Comparison of ENCODE assay signal across 9 mouse cellular contexts in the genomic region with DNA sequence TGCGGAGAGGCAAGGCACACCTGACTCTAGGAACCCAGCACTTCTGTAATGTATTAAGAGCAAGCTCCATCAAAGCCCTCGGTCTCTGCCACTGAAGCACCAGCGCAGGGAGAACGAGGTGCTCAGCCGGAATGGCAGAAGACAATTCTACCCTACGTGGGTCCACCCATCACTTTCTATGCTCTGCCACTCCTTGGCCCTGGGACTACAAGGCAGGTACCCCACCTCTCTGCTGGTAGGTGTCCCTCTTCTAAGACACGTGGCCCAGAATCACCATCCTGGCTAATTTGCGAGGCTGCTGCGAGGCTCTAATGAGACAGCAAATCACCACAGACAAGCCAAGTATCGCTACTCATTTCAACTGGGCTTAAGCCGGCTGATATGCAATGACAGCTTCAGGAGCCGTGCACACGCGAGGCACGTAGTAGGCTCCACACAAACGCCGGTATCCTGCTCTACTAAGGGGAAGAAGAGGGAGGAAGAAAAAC. TPM values are rescaled to one million over a fixed set of nuclear protein-coding genes. Genes with fewer than 3 reads are reported as not detected.
DNase-seq lines count a peak whose midpoint lies in the region; ATAC-seq and TF ChIP-seq lines count a peak whose summit lies in the region.
"Had no signal": no experiment of that assay in that cellular context is flagged by ENCODE, and none has a peak within 500 bp of the region (broad histone marks: within the 10 kb centered on the region; RNA-seq: fewer than 3 reads in every experiment).

No protein-coding gene starts in this region.

- peak; percentile 4; the same call in 1 of the 2 replicates for ATAC-seq in hindbrain, postnatal 0 days
- peak; percentile 27; the same call in 1 of the 2 replicates for ATAC-seq in midbrain, embryonic 15.5 days (replicated peaks)

- H3K9me3 ChIP-seq in hindbrain, postnatal 0 days (ENCODE audit: low read length): no peaks in the 10 kb centered on the region
- H3K9me3 ChIP-seq in midbrain, embryonic 15.5 days: no peaks in the 10 kb centered on the region

- no peaks in the 10 kb centered on the region for H3K27me3 ChIP-seq in spleen, adult 2 months (ENCODE audit: control insufficient read depth, insufficient read depth, low read length)
- H3K27me3 ChIP-seq in hindbrain, postnatal 0 days (ENCODE audit: insufficient read depth, low read length): no peaks in the 10 kb centered on the region
- no peaks in the 10 kb centered on the region for H3K27me3 ChIP-seq in midbrain, embryonic 15.5 days (replicated peaks)

- H3K4me1 ChIP-seq in spleen, adult 2 months (ENCODE audit: control insufficient read depth, insufficient read depth, insufficient read length): peaks cover 18% of the 10 kb centered on the region; the same call in 1 of the 2 replicates
- H3K4me1 ChIP-seq in hindbrain, postnatal 0 days (ENCODE audit: insufficient read depth, low read length): peaks cover 12% of the 10 kb centered on the region
- peaks cover 47% of the 10 kb centered on the region for H3K4me1 ChIP-seq in midbrain, embryonic 15.5 days

- DNase-seq in cerebellum, adult 9-11 months: peak; percentile 67
- DNase-seq in cerebellum, adult 8-10 months: no peak
- DNase-seq in spleen, adult 2 months (ENCODE audit: low read depth in 1 of 2, low spot score in 2 of 2): no peak
- DNase-seq in spleen, postnatal 10 days (ENCODE audit: low spot score in 2 of 2): no peak
- DNase-seq in hindbrain, postnatal 0 days (ENCODE audit: low spot score): peak; percentile 46
- DNase-seq in testis, postnatal 14 days (ENCODE audit: low spot score): no peak
- DNase-seq in ovary, postnatal 36 days (ENCODE audit: low spot score): no peak

- peak overlapping the region; percentile 98 for H3K4me3 ChIP-seq in spleen, adult 2 months (ENCODE audit: extremely low read depth, insufficient read depth, insufficient read length)
- H3K4me3 ChIP-seq in hindbrain, postnatal 0 days (ENCODE audit: low read length): peak overlapping the region; percentile 71
- H3K4me3 ChIP-seq in midbrain, embryonic 15.5 days: peak overlapping the region; percentile 79

- H3K4me2 ChIP-seq in hindbrain, postnatal 0 days (ENCODE audit: low read depth, low read length): peak overlapping the region; percentile 69
- H3K4me2 ChIP-seq in midbrain, embryonic 15.5 days: peak overlapping the region; percentile 75

- TF ChIP-seq CTCF in spleen, adult 2 months (IDR thresholded peaks at IDR 0.05; ENCODE audit: extremely low read depth, insufficient read depth, insufficient read length, insufficient replicate concordance): no peak
- TF ChIP-seq CTCF in hindbrain, postnatal 0 days (IDR thresholded peaks at IDR 0.05; ENCODE audit: low read depth): no peak

- no peaks in the 10 kb centered on the region for H3K36me3 ChIP-seq in spleen, adult 2 months (ENCODE audit: control insufficient read depth, insufficient read depth, low read length)
- no peaks in the 10 kb centered on the region for H3K36me3 ChIP-seq in hindbrain, postnatal 0 days (ENCODE audit: insufficient read depth, low read length)
- H3K36me3 ChIP-seq in midbrain, embryonic 15.5 days (replicated peaks): no peaks in the 10 kb centered on the region

- peak overlapping the region; percentile 84 for H3K27ac ChIP-seq in spleen, adult 2 months (ENCODE audit: insufficient read depth, low read length)
- peak overlapping the region; percentile 95; the same call in 1 of the 2 replicates for H3K27ac ChIP-seq in hindbrain, postnatal 0 days
- peak overlapping the region; percentile 73 for H3K27ac ChIP-seq in midbrain, embryonic 15.5 days

- no peak for TF ChIP-seq POLR2A in spleen, adult 2 months (IDR thresholded peaks at IDR 0.05; ENCODE audit: low read depth, low read length)

- H3K9ac ChIP-seq in hindbrain, postnatal 0 days (replicated peaks; ENCODE audit: low read length): peak overlapping the region; percentile 80
- peak overlapping the region; percentile 60 for H3K9ac ChIP-seq in midbrain, embryonic 15.5 days

- 5% methylated on average over 17 of the region's 17 CpGs for WGBS in spleen, adult 2 months
- 6% methylated on average over 17 of the region's 17 CpGs for WGBS in hindbrain, postnatal 0 days
- 4% methylated on average over 17 of the region's 17 CpGs for WGBS in midbrain, embryonic 15.5 days

RNA-seq across cellular contexts. Expression of gene Itpk1, which starts 0.8 kb away (rescaled TPM):
- polyA plus RNA-seq in spleen, adult 2 months (2012; rRNA removed): 21.1 and 22.2 TPM in 2 replicates
- 69.0 and 73.9 TPM in 2 replicates for total RNA-seq in hindbrain, postnatal 0 days (2014; rRNA removed)
- 34.1 and 35.7 TPM in 2 replicates for polyA plus RNA-seq in hindbrain, postnatal 0 days (2015; fragmentation: Nextera tagmentation; extraction: Ambion mirVana)
- 34.1 and 34.6 TPM in 2 replicates for polyA plus RNA-seq in midbrain, embryonic 15.5 days (2015; fragmentation: Nextera tagmentation; extraction: Ambion mirVana)

RNA-seq across cellular contexts. Expression of gene Moap1, which starts 39.5 kb away (rescaled TPM):
- 0.32 and 0.40 TPM in 2 replicates for polyA plus RNA-seq in spleen, adult 2 months (2012; rRNA removed)
- total RNA-seq in hindbrain, postnatal 0 days (2014; rRNA removed): 13.9 and 20.7 TPM in 2 replicates
- polyA plus RNA-seq in hindbrain, postnatal 0 days (2015; fragmentation: Nextera tagmentation; extraction: Ambion mirVana): 62.3 and 64.9 TPM in 2 replicates
- polyA plus RNA-seq in midbrain, embryonic 15.5 days (2015; fragmentation: Nextera tagmentation; extraction: Ambion mirVana): 73.2 and 73.3 TPM in 2 replicates

RNA-seq across cellular contexts. Expression of gene Tmem251, which starts 39.6 kb away (rescaled TPM):
- 1.8 and 2.6 TPM in 2 replicates for polyA plus RNA-seq in spleen, adult 2 months (2012; rRNA removed)
- 4.3 and 7.1 TPM in 2 replicates for total RNA-seq in hindbrain, postnatal 0 days (2014; rRNA removed)
- 11.2 and 12.2 TPM in 2 replicates for polyA plus RNA-seq in hindbrain, postnatal 0 days (2015; fragmentation: Nextera tagmentation; extraction: Ambion mirVana)
- 11.9 and 13.2 TPM in 2 replicates for polyA plus RNA-seq in midbrain, embryonic 15.5 days (2015; fragmentation: Nextera tagmentation; extraction: Ambion mirVana)

RNA-seq across cellular contexts. Expression of gene Gm28051, which starts 53.6 kb away (rescaled TPM):
- not detected in 2 replicates for polyA plus RNA-seq in spleen, adult 2 months (2012; rRNA removed)
- total RNA-seq in hindbrain, postnatal 0 days (2014; rRNA removed): not detected in 2 replicates
- polyA plus RNA-seq in hindbrain, postnatal 0 days (2015; fragmentation: Nextera tagmentation; extraction: Ambion mirVana): not detected in 2 replicates
- not detected in 2 replicates for polyA plus RNA-seq in midbrain, embryonic 15.5 days (2015; fragmentation: Nextera tagmentation; extraction: Ambion mirVana)
- total RNA-seq: left cerebral cortex, postnatal 25 days had no signal

RNA-seq across cellular contexts. Expression of gene Gon7, which starts 53.6 kb away (rescaled TPM):
- polyA plus RNA-seq in spleen, adult 2 months (2012; rRNA removed): 11.3 and 13.7 TPM in 2 replicates
- 10.2 and 10.8 TPM in 2 replicates for total RNA-seq in hindbrain, postnatal 0 days (2014; rRNA removed)
- polyA plus RNA-seq in hindbrain, postnatal 0 days (2015; fragmentation: Nextera tagmentation; extraction: Ambion mirVana): 31.4 and 33.9 TPM in 2 replicates
- 46.7 and 51.0 TPM in 2 replicates for polyA plus RNA-seq in midbrain, embryonic 15.5 days (2015; fragmentation: Nextera tagmentation; extraction: Ambion mirVana)

Comparison
In these comparisons a context has a peak if more than half of its experiments do, and no peak if none do; other contexts are left out.
1. DNase-seq: peak in cerebellum, adult 9-11 months (single experiment) and hindbrain, postnatal 0 days (single experiment); none in cerebellum, adult 8-10 months (single experiment), spleen, adult 2 months (0 of 2), spleen, postnatal 10 days (0 of 2), testis, postnatal 14 days (single experiment) and ovary, postnatal 36 days (single experiment).
2. RNA of gene Moap1, which starts 39.5 kb away (polyA plus RNA-seq): 73.2 to 73.3 TPM in midbrain, embryonic 15.5 days and 62.3 to 64.9 TPM in hindbrain, postnatal 0 days; 0.32 to 0.40 TPM in spleen, adult 2 months; every median in the first group is over 10 times any median in the second.
3. Peak in every context shown above with its lines, with median percentiles within 50 percentile points of each other: H3K27ac ChIP-seq and H3K4me3 ChIP-seq.